Comparison of ENCODE assay signal across 9 mouse cellular contexts in the genomic region with DNA sequence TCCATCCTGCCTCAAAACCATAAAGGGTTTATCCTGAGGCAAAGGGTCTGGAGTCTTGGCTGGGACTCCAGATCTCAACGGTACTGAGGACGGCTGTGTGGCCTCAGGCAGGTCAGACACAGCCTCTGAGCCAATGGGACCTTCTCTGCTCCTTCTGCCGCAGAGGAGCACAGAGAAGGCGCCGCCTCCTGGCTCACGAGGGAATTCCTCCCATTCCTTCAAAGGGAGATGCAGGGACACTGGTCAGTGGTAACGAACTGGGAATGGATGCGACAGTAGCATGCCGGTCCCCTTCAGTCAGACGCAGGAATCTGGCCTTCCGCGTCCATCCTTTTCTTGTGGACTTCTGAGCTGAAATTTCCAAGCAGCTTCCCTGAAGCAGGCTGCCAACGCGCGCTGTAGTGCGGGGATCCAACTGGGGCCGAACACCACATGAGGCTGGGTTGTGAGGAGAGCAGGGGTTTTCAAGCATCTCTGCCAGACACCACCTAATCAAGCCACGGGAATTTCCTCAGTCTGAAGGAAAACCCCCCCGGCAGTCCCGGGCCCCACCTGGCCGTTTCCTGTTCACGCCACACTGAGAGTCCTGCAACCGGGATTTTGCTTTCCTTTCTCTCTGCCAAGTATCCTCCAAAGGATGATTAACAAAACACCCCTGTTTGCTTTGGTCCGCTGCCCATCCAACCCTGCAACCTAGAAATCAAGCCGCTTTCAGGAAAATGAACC. TPM values are rescaled to one million over a fixed set of nuclear protein-coding genes. Genes with fewer than 3 reads are reported as not detected.
DNase-seq lines count a peak whose midpoint lies in the region; ATAC-seq and TF ChIP-seq lines count a peak whose summit lies in the region.
"Had no signal": no experiment of that assay in that cellular context is flagged by ENCODE, and none has a peak within 500 bp of the region (broad histone marks: within the 10 kb centered on the region; RNA-seq: fewer than 3 reads in every experiment).

No protein-coding gene starts in this region.

- peaks cover 15% of the 10 kb centered on the region; the same call in 1 of the 2 replicates for H3K27me3 ChIP-seq in lung, embryonic 14.5 days (ENCODE audit: insufficient read depth, low read length)
- H3K27me3 ChIP-seq in heart, embryonic 10.5 days (ENCODE audit: insufficient read depth, poor library complexity, severe bottlenecking): peaks cover 29% of the 10 kb centered on the region

- H3K36me3 ChIP-seq in lung, embryonic 14.5 days (ENCODE audit: insufficient read depth): no peaks in the 10 kb centered on the region
- H3K36me3 ChIP-seq in heart, embryonic 10.5 days: 0 out of 2 replicates have a peak, but pooled peaks cover 2% of the 10 kb centered on the region

- peak; percentile 63 for DNase-seq in lung, embryonic 14.5 days
- DNase-seq in lung, postnatal 25 days (ENCODE audit: low spot score): no peak
- peak; percentile 76 to 81 for DNase-seq in cerebellum, postnatal 14 days
- DNase-seq in heart, embryonic 10.5 days (ENCODE audit: low spot score): peak; percentile 89
- DNase-seq in kidney, adult 9 months: peak; percentile 77
- DNase-seq in lung, postnatal 36 days: peak; percentile 64
- DNase-seq in right cerebral cortex, postnatal 25 days: no peak
- no peak for DNase-seq in urinary bladder, adult 2 months (ENCODE audit: low spot score)

- no peak for ATAC-seq in lung, embryonic 14.5 days (ENCODE audit: insufficient read depth)

- WGBS in lung, embryonic 14.5 days: 6% methylated on average over 25 of the region's 25 CpGs
- WGBS in heart, embryonic 10.5 days: 7% methylated on average over 25 of the region's 25 CpGs

- peak overlapping the region; percentile 41 for H3K9ac ChIP-seq in lung, embryonic 14.5 days

- peak overlapping the region; percentile 50 for H3K4me2 ChIP-seq in lung, embryonic 14.5 days

- H3K9me3 ChIP-seq in lung, embryonic 14.5 days (ENCODE audit: low read depth, low read length): peaks cover 4% of the 10 kb centered on the region; the same call in 1 of the 2 replicates
- peaks cover 9% of the 10 kb centered on the region for H3K9me3 ChIP-seq in heart, embryonic 10.5 days

- H3K4me1 ChIP-seq in lung, embryonic 14.5 days (ENCODE audit: insufficient read depth): no peaks in the 10 kb centered on the region
- H3K4me1 ChIP-seq in heart, embryonic 10.5 days: peaks cover 14% of the 10 kb centered on the region; the same call in 1 of the 2 replicates

- TF ChIP-seq CTCF in lung, embryonic 14.5 days (IDR thresholded peaks at IDR 0.05; ENCODE audit: low read depth): peak; percentile 74

- H3K27ac ChIP-seq in lung, embryonic 14.5 days (ENCODE audit: low read depth): no peak overlapping the region
- H3K27ac ChIP-seq in heart, embryonic 10.5 days: 0 out of 2 replicates have a peak overlapping the region, but pooled peaks have one; percentile 47

- H3K4me3 ChIP-seq in lung, embryonic 14.5 days (ENCODE audit: low read depth, low read length): peak overlapping the region; percentile 6; the same call in 1 of the 2 replicates
- peak overlapping the region; percentile 48 for H3K4me3 ChIP-seq in heart, embryonic 10.5 days
- H3K4me3 ChIP-seq: megakaryocyte, embryonic 14.5 days had no signal

RNA-seq across cellular contexts. Expression of a gene that starts 10.3 kb away (rescaled TPM):
- polyA plus RNA-seq in lung, embryonic 14.5 days (2014; fragmentation: Nextera tagmentation; extraction: Ambion mirVana): 76.6 and 80.4 TPM in 2 replicates
- polyA plus RNA-seq in heart, embryonic 10.5 days (2016; fragmentation: Nextera tagmentation; extraction: Ambion mirVana): 45.8 and 51.9 TPM in 2 replicates
- 20.6 and 25.2 TPM in 2 replicates for polyA plus RNA-seq in urinary bladder, adult 2 months (2012; rRNA removed)

RNA-seq across cellular contexts. Expression of a gene that starts 19.7 kb away (rescaled TPM):
- polyA plus RNA-seq in lung, embryonic 14.5 days (2014; fragmentation: Nextera tagmentation; extraction: Ambion mirVana): 2.6 and 4.5 TPM in 2 replicates
- polyA plus RNA-seq in heart, embryonic 10.5 days (2016; fragmentation: Nextera tagmentation; extraction: Ambion mirVana): 1.6 and 2.3 TPM in 2 replicates
- polyA plus RNA-seq in urinary bladder, adult 2 months (2012; rRNA removed): 10.2 and 12.5 TPM in 2 replicates

RNA-seq across cellular contexts. Expression of a gene that starts 52.7 kb away (rescaled TPM):
- polyA plus RNA-seq in lung, embryonic 14.5 days (2014; fragmentation: Nextera tagmentation; extraction: Ambion mirVana): 5.4 and 6.6 TPM in 2 replicates
- polyA plus RNA-seq in heart, embryonic 10.5 days (2016; fragmentation: Nextera tagmentation; extraction: Ambion mirVana): 5.3 and 6.7 TPM in 2 replicates
- polyA plus RNA-seq in urinary bladder, adult 2 months (2012; rRNA removed): 7.4 and 8.1 TPM in 2 replicates

Comparison
In these comparisons a context has a peak if more than half of its experiments do, and no peak if none do; other contexts are left out.
1. DNase-seq: peak in lung, embryonic 14.5 days (single experiment), cerebellum, postnatal 14 days (2 of 2), heart, embryonic 10.5 days (single experiment), kidney, adult 9 months (single experiment) and lung, postnatal 36 days (single experiment); none in lung, postnatal 25 days (single experiment), right cerebral cortex, postnatal 25 days (single experiment) and urinary bladder, adult 2 months (single experiment).